In the genomic region with DNA sequence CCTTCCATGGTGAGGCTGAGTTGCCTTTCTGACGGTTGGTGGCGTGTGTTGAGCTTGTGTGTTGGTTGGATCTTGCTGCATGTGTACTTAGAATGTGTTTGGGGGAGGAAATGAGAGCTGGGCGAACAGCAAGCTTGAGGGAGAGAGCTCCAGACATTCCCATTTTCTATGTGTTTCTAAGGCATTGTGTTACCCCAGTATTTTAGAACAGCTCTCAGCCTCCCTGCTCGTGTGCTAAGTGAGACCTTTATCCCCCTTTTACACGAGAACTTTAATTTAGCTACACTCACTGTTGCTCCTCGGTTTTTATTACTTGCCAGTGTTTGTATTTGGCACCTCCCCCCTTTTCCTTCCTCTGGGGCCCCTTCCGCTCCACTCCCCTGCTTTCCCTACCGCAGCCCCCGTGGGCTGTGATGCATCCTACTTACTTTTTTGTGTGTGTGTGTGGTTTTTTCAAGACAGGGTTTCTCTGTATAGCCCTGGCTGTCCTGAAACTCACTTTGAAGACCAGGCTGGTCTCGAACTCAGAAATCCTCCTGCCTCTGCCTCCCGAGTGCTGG, we compare ENCODE assay signal across 16 mouse cellular contexts. TPM values are rescaled to one million over a fixed set of nuclear protein-coding genes. Genes with fewer than 3 reads are reported as not detected.
DNase-seq lines count a peak whose midpoint lies in the region; ATAC-seq and TF ChIP-seq lines count a peak whose summit lies in the region.
"Had no signal": no experiment of that assay in that cellular context is flagged by ENCODE, and none has a peak within 500 bp of the region (broad histone marks: within the 10 kb centered on the region; RNA-seq: fewer than 3 reads in every experiment).

No protein-coding gene starts in this region.

- ATAC-seq in megakaryocyte progenitor cell, adult 5-6 weeks (replicated peaks; ENCODE audit: poor library complexity) = peak; percentile 71
- ATAC-seq in hindbrain, embryonic 14.5 days (ENCODE audit: low FRiP score) = no peak

- TF ChIP-seq EP300 in heart, adult 2 months (IDR thresholded peaks at IDR 0.05; ENCODE audit: insufficient read depth, low read depth, low read length) = no peak

- TF ChIP-seq POLR2A in heart, adult 2 months (IDR thresholded peaks at IDR 0.05; ENCODE audit: insufficient read depth, low read depth, low read length) = no peak

- H3K9ac ChIP-seq in heart, adult 2 months (ENCODE audit: low read depth, low read length) = no peak overlapping the region
- H3K9ac ChIP-seq in hindbrain, embryonic 14.5 days = no peak overlapping the region
- H3K9ac ChIP-seq: heart, embryonic 12.5 days; hindbrain, embryonic 15.5 days; stomach, embryonic 15.5 days had no signal

- H3K9me3 ChIP-seq in hindbrain, embryonic 14.5 days (ENCODE audit: control insufficient read depth, low read length) = no peaks in the 10 kb centered on the region
- H3K9me3 ChIP-seq: heart, embryonic 12.5 days; hindbrain, embryonic 15.5 days; stomach, embryonic 15.5 days had no signal

- H3K27ac ChIP-seq in heart, adult 2 months = no peak overlapping the region
- no peak overlapping the region for H3K27ac ChIP-seq in hindbrain, embryonic 14.5 days
- H3K27ac ChIP-seq: hindbrain, embryonic 15.5 days; stomach, embryonic 15.5 days had no signal

- H3K79me2 ChIP-seq in heart, adult 2 months (replicated peaks; ENCODE audit: control insufficient read depth, insufficient read depth, low read length) = no peaks in the 10 kb centered on the region

- H3K4me2 ChIP-seq in hindbrain, embryonic 14.5 days (replicated peaks) = no peak overlapping the region
- H3K4me2 ChIP-seq: heart, embryonic 12.5 days; hindbrain, embryonic 15.5 days; stomach, embryonic 15.5 days had no signal

- H3K27me3 ChIP-seq in heart, adult 2 months (ENCODE audit: control insufficient read depth, insufficient read depth, low read length) = no peaks in the 10 kb centered on the region
- no peaks in the 10 kb centered on the region for H3K27me3 ChIP-seq in hindbrain, embryonic 14.5 days (ENCODE audit: control insufficient read depth, insufficient read depth, low read length)
- H3K27me3 ChIP-seq: heart, embryonic 12.5 days; hindbrain, embryonic 15.5 days; stomach, embryonic 15.5 days had no signal

- TF ChIP-seq CTCF in heart, adult 2 months (IDR thresholded peaks at IDR 0.05) = no peak

- 53% methylated on average over 11 of the region's 11 CpGs for WGBS in heart, adult 2 months
- 83% methylated on average over 11 of the region's 11 CpGs for WGBS in hindbrain, embryonic 14.5 days

- H3K4me1 ChIP-seq in heart, adult 2 months (ENCODE audit: control insufficient read depth, insufficient read depth, low read length) = peaks cover 2% of the 10 kb centered on the region; the same call in 1 of the 2 replicates
- H3K4me1 ChIP-seq in hindbrain, embryonic 14.5 days (replicated peaks; ENCODE audit: control insufficient read depth, insufficient read depth, low read length) = no peaks in the 10 kb centered on the region
- H3K4me1 ChIP-seq: hindbrain, embryonic 15.5 days; stomach, embryonic 15.5 days had no signal

- H3K4me3 ChIP-seq in heart, adult 2 months = no peak overlapping the region
- H3K4me3 ChIP-seq in hindbrain, embryonic 14.5 days (replicated peaks; ENCODE audit: low read length) = no peak overlapping the region
- H3K4me3 ChIP-seq: erythroblast, embryonic 14.5 days; heart, embryonic 12.5 days; hindbrain, embryonic 15.5 days; stomach, embryonic 15.5 days had no signal

- intact Hi-C loops in heart, adult 2 months (cut with DNase I) = no loop called here

- H3K36me3 ChIP-seq in heart, adult 2 months (ENCODE audit: control insufficient read depth, insufficient read depth, low read length) = no peaks in the 10 kb centered on the region
- H3K36me3 ChIP-seq in hindbrain, embryonic 14.5 days (replicated peaks; ENCODE audit: control insufficient read depth, insufficient read depth) = no peaks in the 10 kb centered on the region
- H3K36me3 ChIP-seq: heart, embryonic 12.5 days; hindbrain, embryonic 15.5 days; stomach, embryonic 15.5 days had no signal

- DNase-seq in heart, adult 11 months = peak; percentile 86
- DNase-seq in heart, adult 2 months = no peak
- peak; percentile 13 to 23 for DNase-seq in spleen, postnatal 36 days (ENCODE audit: low spot score in 2 of 2)
- DNase-seq in spleen, adult 12 weeks (ENCODE audit: low spot score) = no peak
- DNase-seq in layer of hippocampus, adult 11-12 months (ENCODE audit: low spot score) = no peak
- no peak for DNase-seq in hindbrain, embryonic 14.5 days (ENCODE audit: low spot score)
- no peak for DNase-seq in cerebellum, adult 9-11 months
- DNase-seq: cerebellum, adult 18-20 months; kidney, postnatal 25 days; lung, postnatal 36 days; right cerebral cortex, postnatal 14 days had no signal

RNA-seq across cellular contexts. Expression of a gene that starts 44.6 kb away (rescaled TPM):
- 10 to 100 TPM; 26.4 to 27.9 TPM for total RNA-seq in heart, adult 2 months (2021)
- 8.3 and 11.1 TPM in 2 replicates for polyA plus RNA-seq in heart, adult 2 months (2012; rRNA removed)
- 15.9 and 16.7 TPM in 2 replicates for total RNA-seq in megakaryocyte progenitor cell, adult 5-6 weeks (2015)
- 27.2 and 32.9 TPM in 2 replicates for total RNA-seq in megakaryocyte progenitor cell, adult 5-6 weeks (2017)
- polyA plus RNA-seq in hindbrain, embryonic 14.5 days (2014; fragmentation: Nextera tagmentation; extraction: Ambion mirVana) = 18.8 and 19.9 TPM in 2 replicates

Comparison
In these comparisons a context has a peak if more than half of its experiments do, and no peak if none do; other contexts are left out.
1. DNase-seq: peak in heart, adult 11 months (single experiment) and spleen, postnatal 36 days (2 of 2); none in heart, adult 2 months (0 of 2), spleen, adult 12 weeks (single experiment), layer of hippocampus, adult 11-12 months (single experiment), hindbrain, embryonic 14.5 days (single experiment) and cerebellum, adult 9-11 months (single experiment).